Mouse (Mus musculus): Measurements from ENCODE around the gene Nup107.

DNA sequence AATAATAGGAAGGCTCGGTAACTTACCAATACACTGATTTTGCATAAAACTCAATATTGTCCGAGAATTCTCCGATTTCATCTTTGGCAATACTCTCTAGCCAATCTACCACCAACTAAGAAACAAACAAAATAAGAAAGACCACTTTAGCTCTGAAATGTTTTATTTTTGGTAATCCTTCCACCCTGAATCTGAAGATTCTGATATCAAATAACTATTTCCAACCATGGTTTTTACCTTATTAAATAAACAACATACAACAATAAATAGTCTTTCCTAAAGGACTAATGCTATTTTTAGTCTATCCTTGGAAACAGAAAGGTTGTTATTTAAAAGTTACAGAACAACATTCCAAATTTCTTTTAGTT lies 15.4 kb downstream of the Nup107 start:
- TF ChIP-seq GATA1 (IDR thresholded peaks at IDR 0.05; ENCODE audit: low read length) = no peak
- TF ChIP-seq TAL1 (IDR thresholded peaks at IDR 0.05; ENCODE audit: low read length) = no peak

Measured in erythroblast, embryonic 14.5 days (primary cell).